Mouse (Mus musculus) left cerebral cortex, adult 8-10 months (tissue): ENCODE results near the gene Atrn. TPM values are rescaled to one million over a fixed set of nuclear protein-coding genes. Genes with fewer than 3 reads are reported as not detected.

Experiments used
- DNase-seq, 2 experiments: peaks; one replicate each; pipeline ENCODE4 v3.0.0; 2022; ENCODE audit warnings: low spot score in 2 of 2
- microRNA-seq, 2 experiments: library from miRNA; unstranded; fragments of <30 nt; microRNA quantifications; one replicate each; pipeline ENCODE4 v1.2.0; 2022
- total RNA-seq, 4 experiments: library from RNA; stranded (reverse); gene quantifications; 2 replicates each; pipeline ENCODE4 v1.2.4; 2022

The Atrn gene
- total RNA-seq, 4 experiments from 2014 or later, result 104 to 115 (median 108) TPM

- no peak for DNase-seq
These were observed 161.2 kb downstream of the Atrn start for GRCm38 (mm10) chr2:131067481-131067880.

- DNase-seq, result no peak
These were observed 166.2 kb downstream of the Atrn start for GRCm38 (mm10) chr2:131072536-131072935.

Small RNAs within 50 kb of the gene (microRNA-seq; reads per million reads assigned to microRNA genes)
- 0 reads per million in 2 experiments for gene Mir6973b

Other genes starting within 250 kb of the Atrn start
- gene Ddrgk1, start 241.8 kb upstream of the Atrn start, total RNA-seq, result 100 to 1,000 TPM; 106 to 118 (median 114) TPM
- gene Itpa, start 238.9 kb upstream of the Atrn start, total RNA-seq, result 10 to 100 TPM; 35.7 to 41.7 (median 38.3) TPM
- 1 to 10 TPM; 4.2 to 6.6 (median 4.9) TPM for gene Slc4a11, start 209.0 kb upstream of the Atrn start, total RNA-seq
- 10 to 100 TPM; 79.2 to 90.2 (median 83.6) TPM for gene 4930402H24Rik, start 89 bp upstream of the Atrn start, total RNA-seq
- gene Gfra4, start 136.6 kb downstream of the Atrn start, total RNA-seq, result 10 to 100 TPM; 52.6 to 58.6 (median 55.9) TPM
- gene Adam33, start 157.3 kb downstream of the Atrn start, total RNA-seq, result 1 to 10 TPM; 7.0 to 9.8 (median 9.0) TPM
- gene Siglec1, start 180.3 kb downstream of the Atrn start, total RNA-seq, result under 1 TPM; 0.46 to 0.65 (median 0.64) TPM
- gene Hspa12b, start 220.8 kb downstream of the Atrn start, total RNA-seq, result 1 to 10 TPM; 5.9 to 8.9 (median 8.3) TPM
- not detected for gene Gm11037, start 227.0 kb downstream of the Atrn start, total RNA-seq